Mouse (Mus musculus) liver, embryonic 14.5 days (tissue): ENCODE results near the gene Mical3. TPM values are rescaled to one million over a fixed set of nuclear protein-coding genes. Genes with fewer than 3 reads are reported as not detected.

Experiments used
- ATAC-seq: fragments of 200-750 bp; cut with Nextera tagmentation; 2 replicates; pipeline ENCODE4 v1.8.0; 2017; ENCODE audit warnings: moderate number of reproducible peaks, mild to moderate bottlenecking, moderate library complexity; ENCODE audit not compliant: insufficient read depth
- DNase-seq, 3 experiments: peaks; one replicate each; pipeline ENCODE4 v3.0.0-alpha.2; 2012 to 2013; ENCODE audit warnings: low read depth in 3 of 3, low spot score in 3 of 3
- H3K27ac ChIP-seq: fragments of 300-500 bp; sonication (generic); 2 replicates; pipeline ENCODE4 v1.5.1; 2014; ENCODE audit warnings: moderate library complexity, mild to moderate bottlenecking, control low read depth, inconsistent platforms
- H3K27me3 ChIP-seq: fragments of 300-500 bp; sonication (generic); 2 replicates; pipeline ENCODE4 v1.6.1; 2014; ENCODE audit warnings: mild to moderate bottlenecking, low read length, moderate library complexity; ENCODE audit not compliant: control insufficient read depth, insufficient read depth
- H3K36me3 ChIP-seq: fragments of 300-500 bp; sonication (generic); replicated peaks from 2 replicates; pipeline ENCODE4 v1.6.1; 2014; ENCODE audit warnings: low read depth; ENCODE audit not compliant: control insufficient read depth, insufficient read depth
- H3K4me1 ChIP-seq, 2 experiments: fragments of 200-500 bp in 1 of 2; fragments of 300-500 bp in 1 of 2; sonication (generic) in 1 of 2; replicated peaks; 2 replicates each; pipeline ENCODE4 v1.6.1; 2012 to 2014; ENCODE audit warnings: antibody characterized with exemption in 1 of 2, inconsistent platforms in 1 of 2, low read length in 1 of 2; ENCODE audit not compliant: control insufficient read depth in 2 of 2, insufficient read depth in 2 of 2
- H3K4me2 ChIP-seq: fragments of 300-500 bp; sonication (generic); 2 replicates; pipeline ENCODE4 v1.6.1; 2014; ENCODE audit warnings: low read depth, mild to moderate bottlenecking, control low read depth, moderate library complexity
- H3K4me3 ChIP-seq, 2 experiments: fragments of 200-500 bp in 1 of 2; fragments of 300-500 bp in 1 of 2; sonication (generic) in 1 of 2; 2 replicates each; pipeline ENCODE4 v1.5.1; 2012 to 2014; ENCODE audit warnings: low read depth in 2 of 2, low read length in 2 of 2, mild to moderate bottlenecking in 2 of 2, control low read depth in 1 of 2, inconsistent platforms in 1 of 2, moderate library complexity in 1 of 2; ENCODE audit not compliant: insufficient read depth in 1 of 2
- H3K9ac ChIP-seq: fragments of 300-500 bp; sonication (generic); replicated peaks from 2 replicates; pipeline ENCODE4 v1.6.1; 2014; ENCODE audit warnings: mild to moderate bottlenecking, control low read depth, moderate library complexity
- H3K9me3 ChIP-seq: fragments of 300-500 bp; sonication (generic); 2 replicates; pipeline ENCODE4 v1.6.1; 2016; ENCODE audit warnings: low read length, mixed read lengths; ENCODE audit not compliant: control insufficient read depth
- CTCF ChIP-seq: IDR thresholded peaks from 2 replicates; pipeline ENCODE4 v1.5.1; 2016; ENCODE audit warnings: antibody characterized with exemption, low read depth, control low read depth
- EP300 ChIP-seq: IDR thresholded peaks from 2 replicates; pipeline ENCODE4 v1.6.1; 2016; ENCODE audit warnings: antibody characterized with exemption, low read depth
- WGBS: fragments of 180-500 bp; shearing (Covaris S2); extraction: QIAGEN DNeasy Blood & Tissue Kit; methylation state at CpG from one replicate; pipeline ENCODE4 v1.1.7; 2014; ENCODE audit not compliant: insufficient replicate concordance; 5-methylcytosine and 5-hydroxymethylcytosine counted together
- polyA plus RNA-seq, 2 experiments: library from polyadenylated mRNA; depleted of rRNA in 1 of 2; stranded (reverse) in 1 of 2; unstranded in 1 of 2; fragments of >200 nt; fragmentation: Nextera tagmentation in 1 of 2; extraction: Ambion mirVana in 1 of 2; gene quantifications; 2 replicates each; pipeline versions ENCODE4 v1.2.1 to v1.2.3; 2012 to 2014

Gene Mical3
- polyA plus RNA-seq, 2 experiments, result 8.1 to 9.4 TPM

DNA sequence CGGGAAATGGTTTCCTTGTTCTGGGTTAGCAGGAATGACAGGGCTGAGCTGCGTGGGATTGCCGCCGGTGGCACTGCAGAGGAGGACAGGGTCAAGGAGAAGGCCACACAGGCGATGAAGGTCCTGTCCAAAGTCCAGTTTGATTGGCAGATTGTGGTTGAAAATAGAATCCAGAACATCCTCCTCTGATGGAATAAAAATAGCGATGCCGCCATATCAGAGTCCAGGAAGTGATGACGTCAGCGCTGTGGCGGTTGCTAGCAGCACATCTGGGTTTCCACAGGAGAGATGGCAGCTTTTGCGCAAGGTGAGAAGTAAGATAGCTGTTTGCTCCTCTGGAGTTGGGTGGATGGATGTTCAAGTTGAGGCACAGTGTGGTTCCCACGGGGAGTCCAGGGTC is 198.2 kb downstream of the Mical3 start:
- Histone ChIP-seq H3K27me3 (no peaks in the 10 kb centered on the region), H3K4me2 (no peak overlapping the region), H3K4me1 (peaks cover 0 to 14% of the 10 kb centered on the region in 2 experiments; a peak in 2 of 4 replicates), H3K4me3 (no peak overlapping the region), H3K9me3 (no peaks in the 10 kb centered on the region), H3K27ac (no peak overlapping the region), H3K9ac (no peak overlapping the region), H3K36me3 (no peaks in the 10 kb centered on the region; the same call in none of the 2 replicates)
- TF ChIP-seq CTCF (no peak), EP300 (no peak)
- no peak for ATAC-seq
- 55% methylated on average over 12 of the region's 12 CpGs for whole genome bisulfite sequencing
- no peak for DNase-seq

DNA sequence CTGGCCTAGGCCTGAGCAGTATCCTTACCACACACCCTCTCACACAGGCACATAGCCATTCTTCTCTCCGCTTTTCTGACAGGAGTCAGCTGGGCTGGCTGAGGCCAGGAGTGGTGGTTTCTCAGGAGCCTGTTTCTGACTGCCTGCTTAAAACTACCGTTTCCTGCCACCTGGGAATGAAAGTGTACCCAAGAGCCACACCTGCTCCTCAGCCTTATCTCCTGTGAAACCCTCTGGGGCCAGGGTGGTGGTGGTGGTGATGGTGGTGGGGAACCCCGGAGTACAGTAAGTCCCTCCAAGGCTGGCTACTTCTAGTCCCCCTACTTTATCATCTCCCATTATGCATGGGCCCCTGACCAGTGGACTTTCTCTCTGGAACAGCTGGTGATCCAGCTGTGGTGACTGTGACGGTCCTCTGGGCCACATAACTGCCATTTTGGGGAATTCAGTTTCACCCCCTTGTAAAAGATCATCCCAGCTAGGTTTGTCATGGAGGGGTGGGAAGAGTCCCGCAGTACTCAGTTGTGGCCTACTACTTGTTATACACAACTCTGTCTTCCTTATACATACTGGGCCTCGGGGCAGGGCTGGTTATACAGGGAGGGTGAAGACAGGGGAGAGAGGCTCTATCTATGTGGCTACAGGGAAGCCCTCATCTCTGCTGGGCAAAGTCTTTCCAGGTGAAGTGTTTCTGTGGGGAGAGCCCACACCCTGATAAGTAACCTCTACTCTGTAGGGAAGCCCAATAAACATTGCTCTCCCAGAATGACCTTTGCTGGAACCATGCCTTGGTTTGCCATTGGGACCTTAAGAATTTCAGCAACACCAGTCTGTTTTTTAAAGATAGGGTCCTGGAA is 200.1 kb downstream of the Mical3 start:
- Histone ChIP-seq H3K27ac (no peak overlapping the region), H3K4me2 (no peak overlapping the region), H3K27me3 (no peaks in the 10 kb centered on the region), H3K4me1 (peaks cover 0 to 16% of the 10 kb centered on the region in 2 experiments; a peak in 2 of 4 replicates), H3K9ac (no peak overlapping the region), H3K9me3 (no peaks in the 10 kb centered on the region), H3K4me3 (no peak overlapping the region), H3K36me3 (no peaks in the 10 kb centered on the region; the same call in none of the 2 replicates)
- ATAC-seq (peak; percentile 45; the same call in 1 of the 2 replicates), DNase-seq (no peak)
- 50% methylated on average over 6 of the region's 6 CpGs for WGBS
- no peak for TF ChIP-seq CTCF
- no peak for TF ChIP-seq EP300

DNA sequence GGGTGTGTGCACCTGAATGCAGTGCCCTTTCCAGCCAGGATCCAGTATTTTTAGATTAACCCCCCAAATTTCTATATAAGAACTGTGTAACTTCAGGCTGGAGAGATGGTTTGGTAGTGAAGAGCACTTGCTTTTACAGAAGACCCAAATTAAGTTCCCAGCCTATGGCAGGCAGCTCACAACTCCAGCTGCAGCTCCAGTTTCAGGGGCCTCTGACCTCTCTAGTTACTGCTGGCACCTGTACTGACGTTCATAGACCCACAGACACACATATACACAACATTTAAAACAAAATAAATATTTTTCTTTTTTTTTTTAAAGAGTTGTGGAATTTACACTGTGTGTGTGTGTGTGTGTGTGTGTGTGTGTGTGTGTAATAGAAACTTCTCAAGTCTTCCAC is 201.4 kb downstream of the Mical3 start:
- TF ChIP-seq CTCF (no peak), EP300 (no peak)
- H3K27ac ChIP-seq, result no peak overlapping the region
- H3K9me3 ChIP-seq, result no peaks in the 10 kb centered on the region
- no peak for DNase-seq
- H3K4me1 ChIP-seq, result peaks cover 0 to 16% of the 10 kb centered on the region in 2 experiments; a peak in 2 of 4 replicates
- H3K27me3 ChIP-seq, result no peaks in the 10 kb centered on the region
- H3K4me3 ChIP-seq, result no peak overlapping the region
- no peak for ATAC-seq
- H3K9ac ChIP-seq, result no peak overlapping the region
- H3K4me2 ChIP-seq, result no peak overlapping the region
- H3K36me3 ChIP-seq, result no peaks in the 10 kb centered on the region; the same call in none of the 2 replicates
- 65% methylated on average over 1 of the region's 1 CpGs for WGBS

DNA sequence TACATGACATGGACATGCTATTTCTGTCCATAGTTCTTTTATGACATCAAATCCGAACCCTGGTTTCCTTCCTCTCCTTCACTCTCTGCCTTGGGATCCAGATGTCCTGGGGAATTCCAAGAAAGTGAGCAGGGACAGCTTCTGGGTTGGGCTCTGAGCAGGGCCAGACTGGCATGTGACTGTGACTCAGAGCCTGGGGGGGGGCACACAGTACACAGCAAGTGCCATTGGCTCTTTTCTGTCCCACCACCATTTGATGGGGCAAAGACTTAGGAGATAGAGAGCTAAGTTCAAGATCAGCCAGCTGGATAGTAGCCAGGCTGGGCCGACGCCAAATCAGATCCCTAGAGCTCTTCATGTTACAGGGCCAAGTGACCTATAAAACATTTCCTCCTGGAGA is 203.0 kb downstream of the Mical3 start:
- DNase-seq, result no peak
- TF ChIP-seq CTCF (no peak), EP300 (no peak)
- 72% methylated on average over 3 of the region's 3 CpGs for WGBS

DNA sequence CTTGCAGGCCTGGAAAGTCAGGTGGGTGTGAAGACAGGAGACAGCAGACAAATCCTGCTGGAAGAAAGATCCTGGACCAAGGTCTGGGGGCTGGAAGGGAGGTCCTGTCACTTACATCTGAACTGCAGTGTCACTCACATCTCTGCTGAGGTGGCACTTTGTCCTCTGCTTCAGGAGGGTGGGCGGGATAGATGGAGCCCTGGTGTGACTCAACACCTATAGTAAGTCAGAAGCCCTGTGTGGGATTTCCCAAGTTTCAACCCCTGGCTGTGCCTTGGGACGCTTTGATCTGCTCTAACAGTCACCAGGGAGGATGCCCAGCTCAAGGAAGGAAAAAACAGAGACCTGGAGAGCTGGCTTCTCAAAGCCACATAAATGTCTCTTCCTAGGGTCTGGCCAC is 203.9 kb downstream of the Mical3 start:
- 44% methylated on average over 2 of the region's 2 CpGs for WGBS
- Histone ChIP-seq H3K27me3 (no peaks in the 10 kb centered on the region), H3K4me1 (peaks cover 0 to 13% of the 10 kb centered on the region in 2 experiments; a peak in 2 of 4 replicates), H3K9ac (no peak overlapping the region), H3K4me2 (no peak overlapping the region), H3K27ac (no peak overlapping the region), H3K4me3 (no peak overlapping the region), H3K9me3 (no peaks in the 10 kb centered on the region), H3K36me3 (no peaks in the 10 kb centered on the region; the same call in 1 of the 2 replicates)
- TF ChIP-seq CTCF, result no peak
- TF ChIP-seq EP300, result no peak
- no peak for ATAC-seq
- no peak for DNase-seq

More for the DNA sequence above, 203.0 kb downstream of the Mical3 start:
- no peak overlapping the region for H3K4me3 ChIP-seq
- H3K27me3 ChIP-seq, result no peaks in the 10 kb centered on the region
- peaks cover 0 to 14% of the 10 kb centered on the region in 2 experiments; a peak in 2 of 4 replicates for H3K4me1 ChIP-seq
- H3K9ac ChIP-seq, result no peak overlapping the region
- no peaks in the 10 kb centered on the region; the same call in 1 of the 2 replicates for H3K36me3 ChIP-seq
- H3K9me3 ChIP-seq, result no peaks in the 10 kb centered on the region
- no peak for ATAC-seq
- H3K4me2 ChIP-seq, result no peak overlapping the region
- H3K27ac ChIP-seq, result no peak overlapping the region
